Mouse (Mus musculus): ENCODE results near the gene Cd38.
"Not testable (repeated sequence)": the region's sequence is repeated elsewhere in the genome, so short reads cannot be mapped to it uniquely, and the experiment has no call there.

DNA sequence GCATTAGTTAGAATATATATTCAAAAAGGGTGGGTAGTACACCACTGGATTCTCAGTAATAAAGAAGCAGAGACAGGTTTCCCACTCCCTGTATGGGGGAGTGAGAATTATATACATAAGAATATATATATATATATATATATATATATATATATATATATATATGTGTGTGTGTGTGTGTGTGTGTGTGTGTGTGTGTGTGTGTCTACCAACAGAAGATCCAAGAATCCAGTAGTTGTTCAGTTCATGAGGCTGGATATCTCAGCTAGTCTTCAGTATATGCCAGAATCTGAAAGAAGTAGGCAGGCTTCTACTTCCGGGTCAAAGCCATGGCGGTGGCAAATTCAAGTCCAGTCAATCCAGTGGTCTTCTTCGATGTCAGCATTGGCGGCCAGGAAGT lies 44.5 kb downstream of the Cd38 start, which contains the start of gene Gm7879:
- not testable (repeated sequence) for TF ChIP-seq GATA1, TAL1 (IDR thresholded peaks at IDR 0.05; ENCODE audit: low read length)
